Mouse (Mus musculus) T-helper 17 cell (primary cell): ENCODE measurements around the gene Gna13.

Source experiments
- in situ Hi-C, 2 experiments: fragments of 300-600 bp; cut with MboI, MseI; formaldehyde crosslinking; loops; 1 replicate in 1 of 2; 2 replicates in 1 of 2; pipeline ENCODE4 v1.15.1; 2025; ENCODE audit warnings: high pct_unique_total_duplicates in 2 of 2

Gna13 gene

DNA sequence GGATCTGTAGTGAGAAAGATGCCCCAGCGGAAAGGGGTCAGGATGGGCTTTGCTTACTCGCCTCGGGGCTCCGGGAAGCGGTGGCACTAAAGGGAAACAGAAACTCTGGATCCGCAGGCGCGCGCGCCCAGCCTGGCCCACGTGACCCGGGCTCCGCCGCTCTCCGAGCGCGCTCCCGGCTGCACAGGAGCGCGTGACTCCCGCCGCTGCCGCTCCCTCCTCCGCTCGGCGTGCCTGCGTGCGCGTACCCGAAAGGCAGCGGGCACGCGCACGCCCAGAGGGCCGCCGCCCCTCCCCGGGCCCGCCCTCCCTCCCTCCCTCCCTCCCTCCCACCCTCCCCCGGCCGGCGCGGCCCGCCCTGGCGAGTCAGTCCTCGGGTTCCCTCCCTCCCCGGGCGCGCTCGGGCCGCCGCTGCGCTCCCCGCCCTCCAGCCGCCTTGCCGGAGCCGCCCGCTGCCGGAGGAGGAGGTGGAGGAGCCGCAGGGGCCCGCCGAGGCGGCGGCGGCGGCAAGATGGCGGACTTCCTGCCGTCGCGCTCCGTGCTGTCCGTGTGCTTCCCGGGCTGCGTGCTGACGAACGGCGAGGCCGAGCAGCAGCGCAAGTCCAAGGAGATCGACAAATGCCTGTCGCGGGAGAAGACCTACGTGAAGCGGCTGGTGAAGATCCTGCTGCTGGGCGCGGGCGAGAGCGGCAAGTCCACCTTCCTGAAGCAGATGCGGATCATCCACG, at the start of gene Gna13:
Gene Gna13, plus strand, starts transcription at position 369 of the 728 bp plus-strand sequence.
- in situ Hi-C loops, result loop anchor here (5.0 to 25.0 kb wide), 3 partner anchors 45 to 1925 kb away; no protein-coding TSS in a partner anchor

DNA sequence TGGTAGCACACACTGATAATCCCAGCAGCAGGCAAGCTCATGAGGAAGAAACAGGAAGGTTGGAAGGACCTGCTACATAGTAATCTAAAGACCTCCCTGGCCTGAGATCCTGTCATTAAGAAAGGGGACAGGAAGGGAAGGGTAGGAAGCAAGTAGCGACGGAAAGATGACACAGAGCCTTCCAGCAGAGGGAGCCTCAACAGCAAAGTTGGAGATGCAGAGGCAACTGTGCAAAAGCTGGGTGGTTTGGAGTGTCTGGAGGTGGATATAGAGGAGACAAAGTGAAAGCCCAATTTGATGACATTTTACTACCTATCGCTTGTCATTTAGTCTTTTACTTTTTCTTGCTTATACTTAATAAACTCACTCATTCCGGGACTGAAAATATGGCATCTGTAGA, 45.7 kb upstream of the Gna13 start:
- in situ Hi-C loops, result loop anchor here in 1 of 2 experiments (5.0 to 10.0 kb wide), 2 partner anchors 45 to 128 kb away; partner anchors contain the start of gene Gna13

DNA sequence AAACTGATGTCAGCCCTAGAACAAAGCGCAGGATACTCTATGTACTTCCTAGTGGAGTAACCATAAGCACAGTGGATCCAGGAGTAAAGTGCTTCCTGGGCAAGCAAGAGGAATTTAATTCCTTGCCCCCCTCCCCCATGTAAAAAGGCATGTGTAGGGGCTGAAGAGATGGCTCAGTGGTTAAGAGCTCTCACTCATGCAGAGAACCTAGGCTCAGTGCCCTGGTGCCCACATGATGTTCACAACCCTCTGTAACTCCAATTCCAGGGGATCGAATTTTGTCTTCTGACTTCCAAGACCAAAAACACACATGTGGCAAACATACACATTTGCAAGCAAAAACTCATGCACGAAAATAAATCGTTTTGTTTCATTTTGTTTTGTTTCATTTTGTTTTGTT, 43.2 kb upstream of the Gna13 start:
- in situ Hi-C loops, result loop anchor here in 1 of 2 experiments (5.0 to 10.0 kb wide), 2 partner anchors 43 to 125 kb away; partner anchors contain the start of gene Gna13

DNA sequence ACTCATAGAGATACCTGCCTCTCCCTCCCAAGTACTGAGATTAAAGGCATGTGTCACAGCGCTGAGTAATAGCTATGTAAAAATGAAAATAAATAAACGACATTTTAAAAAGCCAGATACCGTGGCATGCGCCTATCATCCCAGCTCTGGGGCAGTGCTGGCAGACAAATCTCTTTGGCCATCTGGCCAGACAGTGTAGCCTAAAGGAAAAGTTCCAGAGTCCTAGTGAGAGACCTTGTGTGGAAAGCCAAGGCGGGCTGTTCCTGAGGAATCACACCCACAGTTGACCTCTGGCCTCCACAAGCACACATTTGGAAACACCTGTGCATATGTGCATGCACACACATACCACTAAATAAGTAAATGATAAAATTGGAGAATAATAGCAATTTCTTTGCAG, 42.7 kb upstream of the Gna13 start:
- in situ Hi-C loops, result loop anchor here (5.0 to 10.0 kb wide), 2 partner anchors 42 to 125 kb away; partner anchors contain the start of gene Gna13 (in 1 of the 2)

DNA sequence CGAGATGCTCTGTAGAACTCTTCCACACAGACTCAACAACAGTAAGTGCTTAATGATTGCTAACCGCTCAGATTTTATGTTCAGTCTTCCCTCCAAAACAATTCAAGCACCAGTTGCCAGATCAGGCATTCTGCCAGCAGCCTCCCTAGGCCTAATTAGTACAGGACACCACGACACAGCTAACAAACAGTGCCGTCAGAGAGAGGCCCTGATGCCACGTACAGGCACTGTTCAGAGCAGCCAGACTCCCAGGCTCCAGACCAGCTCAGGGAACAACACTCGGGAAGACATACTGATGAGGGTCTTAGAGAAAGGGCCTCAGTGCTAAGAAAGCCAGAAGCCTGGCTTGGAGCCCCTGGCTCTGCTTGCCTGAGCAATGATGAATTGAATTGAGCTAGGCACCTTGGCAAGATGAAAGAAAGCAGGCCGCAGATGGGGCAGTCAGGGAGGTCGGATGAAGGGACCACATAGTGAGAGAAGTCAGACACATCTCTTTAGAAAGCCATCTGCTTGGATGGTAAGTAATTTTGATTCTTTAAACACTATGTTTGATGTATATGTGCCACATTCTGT, 42.2 kb upstream of the Gna13 start:
- in situ Hi-C loops, result loop anchor here in 1 of 2 experiments (10.0 kb wide), 1 partner anchor 124 kb away; no protein-coding TSS in a partner anchor

DNA sequence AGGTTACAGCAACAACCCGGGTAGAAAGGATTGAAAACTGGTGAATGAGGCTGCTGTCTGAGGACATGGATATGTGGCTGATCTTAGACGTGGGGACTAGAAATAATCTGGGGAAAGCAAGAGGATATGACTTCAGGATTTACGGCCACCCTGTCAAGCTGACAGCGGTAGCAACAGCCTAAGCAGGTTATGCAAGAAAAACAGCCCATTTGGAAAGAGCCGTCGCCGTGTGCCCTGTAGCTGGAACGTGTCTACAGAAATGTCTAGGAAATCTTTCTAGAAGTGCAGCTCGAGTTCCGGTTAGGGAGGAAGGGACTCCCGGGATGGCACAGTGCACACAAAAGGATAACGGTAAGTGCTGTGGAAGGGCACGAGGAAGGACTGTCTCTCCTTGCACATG, 36.4 kb upstream of the Gna13 start:
- in situ Hi-C loops, result loop anchor here in 1 of 2 experiments (10.0 kb wide), 1 partner anchor 119 kb away; no protein-coding TSS in a partner anchor

DNA sequence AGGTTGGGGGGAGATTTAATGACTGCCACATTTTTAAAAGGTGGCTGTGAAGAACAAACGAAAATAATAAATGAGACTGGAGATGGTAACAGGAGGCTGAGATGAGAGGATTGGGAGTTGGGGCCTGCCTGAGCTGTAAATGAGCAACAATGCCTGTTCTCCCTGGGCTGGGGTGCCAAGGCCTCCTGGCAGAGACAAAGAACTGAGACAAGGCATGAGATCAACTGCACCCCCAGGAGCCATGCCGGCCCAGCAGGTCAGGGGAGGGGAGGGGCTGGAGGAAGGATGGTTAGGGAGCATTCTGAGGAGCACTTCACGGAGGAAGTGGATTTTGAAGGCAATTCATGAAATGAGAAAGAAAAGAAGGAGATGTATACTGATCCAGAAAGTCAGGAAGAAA, 35.2 kb upstream of the Gna13 start:
- in situ Hi-C loops, result loop anchor here in 1 of 2 experiments (10.0 kb wide), 1 partner anchor 117 kb away; no protein-coding TSS in a partner anchor

DNA sequence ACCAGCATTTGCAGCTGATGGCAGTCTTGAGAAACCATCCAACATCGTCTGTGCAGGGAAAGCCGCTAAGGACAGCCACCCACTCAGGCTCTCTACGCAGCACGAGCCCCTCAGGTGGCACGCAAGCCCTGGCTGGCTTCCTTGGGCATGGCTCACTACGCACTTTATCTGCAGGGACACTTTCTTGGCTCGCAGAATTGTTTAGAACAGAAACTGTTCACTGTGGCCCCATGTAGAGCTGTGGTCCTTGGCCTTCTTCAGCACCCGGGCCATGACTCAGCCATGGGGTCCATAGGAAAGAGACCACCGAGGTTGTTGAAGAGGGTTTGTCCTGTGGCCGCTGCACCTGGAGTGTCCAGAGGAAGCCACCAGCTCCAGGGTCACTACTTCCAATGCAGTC, 34.7 kb upstream of the Gna13 start:
- in situ Hi-C loops, result loop anchor here in 1 of 2 experiments (10.0 kb wide), 1 partner anchor 117 kb away; no protein-coding TSS in a partner anchor

DNA sequence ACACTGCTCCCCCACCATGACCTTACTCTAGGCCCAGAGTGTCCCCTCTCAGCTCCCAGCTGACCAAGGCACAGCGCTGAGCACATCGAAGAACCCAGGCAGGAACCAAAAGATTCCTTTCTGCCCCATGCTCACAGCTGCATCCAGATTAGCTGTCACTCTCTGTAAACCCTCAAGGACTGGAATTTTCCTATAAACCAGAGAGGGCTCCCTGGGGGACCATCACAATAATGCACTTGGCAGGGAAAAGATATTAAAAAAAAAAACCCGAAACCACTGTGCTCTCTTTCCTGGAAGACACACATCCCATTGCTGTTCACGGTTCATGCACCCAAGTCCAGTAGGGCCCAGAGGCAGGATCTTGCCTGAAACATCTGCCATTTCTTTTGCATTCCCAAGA, 33.3 kb upstream of the Gna13 start:
- in situ Hi-C loops, result loop anchor here in 1 of 2 experiments (10.0 kb wide), 1 partner anchor 115 kb away; no protein-coding TSS in a partner anchor

DNA sequence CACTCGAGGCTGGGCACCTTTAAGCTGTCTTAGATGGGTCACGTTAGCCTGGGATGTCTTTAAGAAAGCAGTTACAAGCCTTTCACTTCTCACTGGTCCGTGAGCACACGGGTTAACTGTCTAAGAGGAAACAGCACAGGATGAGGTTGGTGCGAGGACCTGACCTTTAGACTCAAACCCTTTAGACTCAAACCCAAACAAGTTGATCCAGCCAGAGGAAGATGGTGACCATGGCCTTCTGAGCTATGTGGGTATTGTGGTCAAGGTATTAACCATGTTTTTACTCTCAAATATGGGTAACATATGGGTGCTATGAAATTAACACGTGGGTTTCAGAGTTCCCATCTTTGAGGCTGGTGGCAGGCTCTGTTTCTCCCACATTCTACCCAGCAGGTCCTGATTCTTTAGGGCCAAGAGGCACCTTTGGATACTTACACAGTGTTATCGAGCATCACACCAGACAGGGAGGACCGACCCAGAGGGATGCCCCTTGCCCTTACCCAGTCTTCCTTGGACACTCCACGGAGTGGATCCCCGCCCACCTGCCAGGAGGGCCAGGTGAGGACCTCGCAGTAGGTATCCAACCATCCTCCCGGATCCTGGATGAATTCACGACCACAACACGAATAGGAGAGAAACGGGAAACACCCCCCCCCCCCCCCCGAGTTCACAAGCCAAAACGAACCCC, 31.8 kb upstream of the Gna13 start:
- in situ Hi-C loops, result loop anchor here in 1 of 2 experiments (5.0 kb wide), 2 partner anchors 106 to 251 kb away; no protein-coding TSS in a partner anchor

DNA sequence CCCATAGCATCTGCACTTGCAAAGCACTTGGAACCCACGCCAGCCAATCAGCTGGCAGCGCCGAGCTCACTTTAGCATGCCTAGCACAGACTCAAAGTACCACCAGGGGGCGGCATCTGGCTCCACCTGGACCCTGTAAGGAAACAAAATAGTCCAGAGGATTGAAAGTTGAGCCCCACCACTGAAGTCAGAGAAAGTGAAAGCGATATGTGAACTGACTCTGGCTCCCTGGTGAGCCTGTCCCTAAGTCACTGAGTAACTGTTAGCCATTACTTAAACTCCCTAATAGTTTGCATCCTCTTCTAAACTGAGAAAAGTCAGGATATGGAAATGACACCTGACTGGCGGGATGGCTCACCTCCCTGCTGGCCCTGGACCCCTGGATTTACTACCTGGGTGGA, 31.2 kb upstream of the Gna13 start:
- in situ Hi-C loops, result loop anchor here in 1 of 2 experiments (5.0 kb wide), 2 partner anchors 106 to 251 kb away; no protein-coding TSS in a partner anchor

DNA sequence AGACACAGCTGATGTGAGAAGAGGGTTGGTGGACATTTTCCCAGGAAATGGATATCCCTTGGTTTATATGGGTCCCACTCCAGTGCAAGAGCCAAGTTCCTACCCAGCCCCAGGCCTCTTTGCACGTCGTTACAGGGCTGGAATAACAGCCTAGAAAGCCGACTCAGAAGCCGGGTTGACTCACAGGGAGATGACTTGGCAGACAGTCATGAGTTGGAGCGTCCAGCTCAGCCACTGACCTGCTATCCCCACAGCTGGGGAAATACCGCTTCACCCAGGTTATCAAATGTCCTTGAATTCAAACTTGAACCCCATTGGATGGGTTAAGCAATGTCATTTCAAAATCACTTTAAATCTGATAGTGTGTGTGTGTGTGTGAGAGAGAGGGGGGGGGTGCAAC, 29.9 kb upstream of the Gna13 start:
- in situ Hi-C loops, result loop anchor here in 1 of 2 experiments (5.0 kb wide), 2 partner anchors 105 to 250 kb away; no protein-coding TSS in a partner anchor

DNA sequence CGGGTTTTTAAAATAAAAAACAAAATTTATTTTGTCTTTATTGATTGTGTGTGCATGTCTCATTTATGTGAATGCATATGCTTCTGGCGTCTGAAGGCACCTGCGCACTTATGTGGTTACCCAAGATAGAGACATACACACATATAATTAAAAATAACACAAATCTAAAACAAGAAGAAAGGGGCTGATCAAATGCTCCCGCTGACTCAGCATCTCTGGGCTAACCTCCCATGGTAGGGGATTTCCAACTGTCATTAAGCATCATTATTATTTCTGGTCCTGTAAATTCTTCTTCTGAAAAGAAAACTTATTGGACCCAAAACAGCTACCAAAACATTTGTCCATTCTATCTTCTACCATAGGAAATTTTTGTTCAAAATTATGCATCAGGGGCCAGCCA, 27.9 kb upstream of the Gna13 start:
- in situ Hi-C loops, result loop anchor here in 1 of 2 experiments (5.0 kb wide), 2 partner anchors 103 to 248 kb away; no protein-coding TSS in a partner anchor

DNA sequence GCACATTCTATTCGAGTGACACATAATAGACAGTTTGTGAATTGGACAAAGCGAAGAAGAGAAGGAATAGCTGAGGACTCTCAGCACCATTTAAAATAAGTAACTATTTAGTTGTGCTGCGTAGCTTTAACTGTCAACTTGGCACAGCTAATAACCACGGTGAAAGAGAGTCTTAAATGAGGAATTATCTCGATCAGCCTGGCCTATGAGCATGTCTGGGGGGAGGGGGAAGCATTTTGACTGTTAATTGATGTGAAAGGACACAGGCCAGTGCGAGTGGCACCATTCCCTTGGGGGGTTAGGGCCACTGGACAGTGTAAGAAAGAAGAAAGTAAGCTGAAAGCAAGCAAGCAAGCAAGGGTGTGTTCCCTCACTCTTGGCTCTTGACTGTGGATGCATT, 26.7 kb upstream of the Gna13 start:
- in situ Hi-C loops, result no loop called here

DNA sequence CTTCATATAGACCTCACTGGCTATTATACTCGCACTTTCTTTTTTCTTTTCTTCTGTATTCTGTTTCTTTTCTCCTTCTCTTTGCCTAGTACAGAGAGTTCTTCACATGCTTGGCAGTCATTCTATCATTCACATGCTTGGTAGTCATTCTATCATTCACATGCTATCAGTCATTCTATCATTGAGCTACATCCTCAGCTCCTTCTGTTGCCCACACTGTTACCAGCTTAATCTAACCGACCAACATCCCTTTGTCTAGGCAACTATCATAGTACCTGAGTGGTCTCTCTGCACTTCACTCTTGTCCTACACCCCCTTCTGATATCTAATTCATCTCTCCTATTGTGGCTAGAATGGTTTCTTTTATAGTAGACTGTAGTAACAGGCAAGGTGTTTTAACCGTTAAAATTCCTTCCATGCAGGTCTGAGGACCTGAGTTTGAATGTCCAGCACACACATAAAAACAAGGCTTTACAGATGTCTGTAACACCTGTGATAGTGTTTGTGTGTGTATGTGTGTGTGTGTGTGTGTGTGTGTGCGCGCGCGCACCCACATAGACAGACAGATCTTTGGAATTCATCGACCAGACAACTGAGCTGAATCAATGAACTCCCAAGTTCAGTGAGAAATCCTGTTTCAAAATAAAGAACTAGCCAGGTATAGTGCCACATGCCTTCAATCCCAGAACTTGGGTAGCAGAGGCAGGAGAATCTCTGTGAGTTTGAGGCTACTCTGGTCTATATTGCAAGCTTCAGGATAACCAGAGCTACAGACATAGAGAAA, 23.3 kb upstream of the Gna13 start:
- in situ Hi-C loops, result no loop called here

DNA sequence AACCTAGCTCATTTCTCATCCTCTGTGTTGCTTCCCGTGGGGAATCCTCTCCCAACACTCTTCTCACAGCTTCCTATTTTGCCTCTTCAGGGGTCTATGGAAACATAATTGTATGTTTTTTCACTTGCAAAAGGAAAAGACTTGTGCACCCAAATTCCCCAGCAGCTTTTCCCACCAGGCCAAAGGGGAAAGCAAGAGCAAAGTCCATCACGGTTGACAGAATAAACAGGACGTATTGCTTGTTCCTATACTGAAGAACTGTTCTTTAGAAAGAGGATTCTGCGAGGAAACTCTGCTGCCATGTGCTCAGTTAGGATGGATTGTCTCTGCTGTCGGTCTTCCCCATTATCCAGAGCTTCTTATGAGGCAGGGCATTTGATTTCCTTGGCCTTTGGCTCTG, 22.1 kb upstream of the Gna13 start:
- in situ Hi-C loops, result loop anchor here in 1 of 2 experiments (10.0 kb wide), 1 partner anchor 954 kb away; no protein-coding TSS in a partner anchor

DNA sequence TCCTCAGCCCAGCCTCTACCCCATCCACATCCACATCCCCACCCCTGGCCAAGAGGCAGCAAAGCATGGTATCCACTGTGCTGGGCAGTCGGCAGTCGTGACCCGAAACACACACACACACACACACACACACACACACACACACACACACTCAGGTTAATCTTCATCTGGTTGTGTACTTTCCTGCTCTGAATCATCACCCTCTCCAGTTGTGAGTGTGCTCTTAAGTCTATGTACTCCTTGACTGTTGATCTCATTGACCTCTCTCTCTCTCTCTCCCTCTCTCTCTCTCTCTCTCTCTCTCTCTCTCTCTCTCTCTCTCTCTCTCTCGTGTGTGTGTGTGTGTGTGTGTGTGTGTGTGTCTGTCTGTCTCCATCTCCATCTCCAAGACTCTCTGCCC, 20.0 kb upstream of the Gna13 start:
- in situ Hi-C loops, result loop anchor here in 1 of 2 experiments (10.0 kb wide), 1 partner anchor 952 kb away; no protein-coding TSS in a partner anchor

DNA sequence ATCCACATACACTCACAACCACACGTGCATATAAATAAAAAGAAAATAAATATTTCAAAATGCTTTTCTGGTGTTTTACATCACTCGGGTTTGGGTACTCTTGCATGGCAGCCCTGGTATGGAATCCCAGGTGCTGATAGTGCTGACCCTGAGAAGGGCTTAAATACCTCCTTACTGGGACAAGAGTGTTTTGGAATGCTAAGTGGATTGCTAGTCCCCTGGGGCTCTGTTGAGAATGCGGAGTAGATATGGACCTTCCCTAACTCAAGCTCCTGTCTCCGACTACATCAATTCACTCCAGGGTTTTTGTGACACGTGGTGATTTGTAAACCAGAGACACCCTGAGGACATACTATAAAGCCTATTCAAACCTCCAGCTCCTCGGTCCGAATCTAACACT, 19.1 kb upstream of the Gna13 start:
- in situ Hi-C loops, result loop anchor here in 1 of 2 experiments (10.0 kb wide), 1 partner anchor 951 kb away; no protein-coding TSS in a partner anchor

DNA sequence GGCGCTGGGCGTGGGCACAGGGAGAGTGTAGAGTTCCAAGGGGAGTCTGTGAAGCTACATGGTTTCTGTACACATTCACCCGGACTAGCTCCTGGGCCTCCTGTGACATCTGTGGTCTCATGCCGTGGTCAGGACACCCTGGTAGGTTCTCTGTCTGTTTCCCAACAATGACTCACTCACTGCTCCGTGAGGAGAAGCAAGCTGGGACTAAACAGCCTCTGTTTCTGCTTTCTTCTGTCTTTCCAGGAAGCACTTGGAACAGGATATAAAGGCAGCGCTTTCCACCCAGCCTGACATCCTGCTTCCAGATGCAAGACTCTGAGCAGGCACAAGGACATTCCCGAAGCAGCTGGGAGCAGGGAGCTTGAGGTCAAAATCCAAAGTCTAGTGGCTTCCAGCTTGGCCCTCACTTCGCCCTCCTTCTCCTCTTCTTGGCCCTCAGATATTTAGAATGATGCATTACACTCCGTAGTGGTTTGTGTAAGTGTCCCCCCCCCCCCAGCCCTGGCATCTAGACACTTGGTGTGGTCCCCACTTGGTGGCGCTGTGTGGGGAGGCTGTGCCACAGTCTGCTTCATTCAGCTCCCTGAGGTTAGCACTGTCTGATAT, 18.5 kb upstream of the Gna13 start:
- in situ Hi-C loops, result loop anchor here in 1 of 2 experiments (10.0 kb wide), 1 partner anchor 951 kb away; no protein-coding TSS in a partner anchor
